Mouse (Mus musculus) intestine, embryonic 14.5 days (tissue): ENCODE data around the gene N4bp1. TPM values are rescaled to one million over a fixed set of nuclear protein-coding genes. Genes with fewer than 3 reads are reported as not detected.

Experiments
- ATAC-seq: fragments of 200-750 bp; cut with Nextera tagmentation; replicated peaks from 2 replicates; pipeline ENCODE4 v1.8.0; 2017; ENCODE audit warnings: low read depth, moderate number of reproducible peaks, moderate TSS enrichment, moderate library complexity; ENCODE audit not compliant: low FRiP score, low TSS enrichment
- DNase-seq: peaks from one replicate; pipeline ENCODE4 v3.0.0-alpha.2; 2018; ENCODE audit warnings: low spot score
- H3K27ac ChIP-seq: fragments of 300-500 bp; sonication (generic); 2 replicates; pipeline ENCODE4 v1.5.1; 2014; ENCODE audit warnings: low read depth, mild to moderate bottlenecking, control low read depth
- H3K27me3 ChIP-seq: fragments of 300-500 bp; sonication (generic); replicated peaks from 2 replicates; pipeline ENCODE4 v1.6.1; 2014; ENCODE audit warnings: low read length, control low read depth; ENCODE audit not compliant: control insufficient read depth, insufficient read depth
- H3K36me3 ChIP-seq: fragments of 300-500 bp; sonication (generic); 2 replicates; pipeline ENCODE4 v1.6.1; 2014; ENCODE audit warnings: low read length, control low read depth; ENCODE audit not compliant: control insufficient read depth, insufficient read depth
- H3K4me1 ChIP-seq: fragments of 300-500 bp; sonication (generic); replicated peaks from 2 replicates; pipeline ENCODE4 v1.6.1; 2014; ENCODE audit warnings: low read length, control low read depth, mixed read lengths; ENCODE audit not compliant: control insufficient read depth, insufficient read depth
- H3K4me2 ChIP-seq: fragments of 300-500 bp; sonication (generic); 2 replicates; pipeline ENCODE4 v1.6.1; 2014; ENCODE audit warnings: low read length
- H3K4me3 ChIP-seq: fragments of 300-500 bp; sonication (generic); 2 replicates; pipeline ENCODE4 v1.5.1; 2014; ENCODE audit warnings: low read depth, low read length, control low read depth, mixed read lengths
- H3K9ac ChIP-seq: fragments of 300-500 bp; sonication (generic); 2 replicates; pipeline ENCODE4 v1.6.1; 2014; ENCODE audit warnings: mild to moderate bottlenecking, low read length
- H3K9me3 ChIP-seq: fragments of 300-500 bp; sonication (generic); 2 replicates; pipeline ENCODE4 v1.6.1; 2016; ENCODE audit warnings: low read length, control low read depth; ENCODE audit not compliant: control insufficient read depth
- WGBS: fragments of 180-500 bp; shearing (Covaris S2); extraction: QIAGEN DNeasy Blood & Tissue Kit; methylation state at CpG from one replicate; pipeline ENCODE4 v1.1.7; 2014; 5-methylcytosine and 5-hydroxymethylcytosine counted together
- polyA plus RNA-seq: library from polyadenylated mRNA; unstranded; fragments of >200 nt; fragmentation: Nextera tagmentation; extraction: Ambion mirVana; gene quantifications from 2 replicates; pipeline ENCODE4 v1.2.1, GENCODE M21; 2014

The N4bp1 gene
- polyA plus RNA-seq, 1 experiment from 2014 or later = 12.2 TPM

DNA sequence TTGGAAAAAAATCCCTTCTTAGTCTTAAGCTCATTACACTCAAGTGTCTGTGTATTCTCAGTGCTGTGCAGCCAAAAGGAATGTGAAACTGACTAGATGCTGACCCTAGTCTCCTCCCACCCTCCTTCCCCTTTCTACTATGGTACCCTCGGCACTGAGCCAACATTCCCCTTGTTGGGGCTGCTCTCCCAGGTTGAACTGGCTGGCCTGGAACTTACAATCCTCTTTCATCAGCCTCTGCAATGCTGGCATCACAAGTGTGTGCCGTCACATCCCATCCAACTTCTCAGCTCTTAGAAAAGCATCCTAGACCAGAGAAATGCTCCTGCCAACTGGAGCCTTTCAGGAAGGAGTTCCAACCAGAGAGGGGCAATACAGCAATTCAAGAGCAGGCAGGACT, 11.9 kb downstream of the N4bp1 start:
- H3K27ac ChIP-seq = no peak overlapping the region
- no peaks in the 10 kb centered on the region for H3K27me3 ChIP-seq

DNA sequence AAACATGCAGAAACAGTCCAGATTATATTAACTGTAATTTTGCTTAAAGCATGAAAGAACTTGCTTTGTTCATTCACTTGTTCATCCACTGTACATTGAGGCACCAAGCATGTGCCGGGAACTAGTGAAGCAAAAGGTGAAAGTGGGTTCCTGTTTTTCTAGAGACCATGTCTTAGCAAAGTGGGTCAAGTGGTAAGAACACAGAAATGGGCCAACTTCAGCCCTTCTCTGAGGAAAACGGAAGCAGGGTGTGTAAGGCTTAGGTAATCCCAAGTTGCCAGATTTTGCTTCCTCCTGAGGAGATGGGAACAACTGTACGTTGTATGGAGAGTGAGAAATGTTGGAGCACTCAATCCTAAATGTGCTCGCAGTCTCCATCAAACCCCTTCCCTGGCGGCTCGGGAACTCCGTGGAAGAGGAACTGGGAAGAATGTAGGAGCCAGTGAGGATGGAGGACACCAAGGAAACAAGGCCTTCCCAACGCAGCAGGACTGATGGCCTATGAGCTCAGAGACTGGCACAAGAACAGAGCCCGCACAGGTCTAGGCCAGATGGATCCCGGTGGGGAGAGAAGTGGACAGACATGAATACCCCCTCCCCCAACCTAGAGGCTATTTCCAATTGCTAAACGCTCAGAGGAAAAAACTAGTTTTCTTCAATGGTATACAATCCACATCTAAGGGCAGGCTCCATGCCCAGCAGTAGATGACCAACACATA, 12.8 kb downstream of the N4bp1 start:
- H3K4me3 ChIP-seq = no peak overlapping the region
- no peaks in the 10 kb centered on the region for H3K27me3 ChIP-seq
- no peaks in the 10 kb centered on the region for H3K9me3 ChIP-seq
- WGBS = 92% methylated on average over 11 of the region's 11 CpGs
- H3K9ac ChIP-seq = no peak overlapping the region
- no peak overlapping the region for H3K27ac ChIP-seq
- no peak overlapping the region for H3K4me2 ChIP-seq
- no peak for ATAC-seq
- DNase-seq = no peak
- peaks cover 18% of the 10 kb centered on the region for H3K4me1 ChIP-seq
- H3K36me3 ChIP-seq = no peaks in the 10 kb centered on the region

More for the DNA sequence above, 11.9 kb downstream of the N4bp1 start:
- no peak overlapping the region for H3K4me2 ChIP-seq
- H3K4me3 ChIP-seq = no peak overlapping the region
- no peak for DNase-seq
- no peaks in the 10 kb centered on the region for H3K9me3 ChIP-seq
- H3K36me3 ChIP-seq = no peaks in the 10 kb centered on the region
- H3K4me1 ChIP-seq = peaks cover 18% of the 10 kb centered on the region
- H3K9ac ChIP-seq = no peak overlapping the region
- 43% methylated on average over 2 of the region's 2 CpGs for WGBS
- ATAC-seq = peak; percentile 47; the same call in 1 of the 2 replicates

- no peak overlapping the region for H3K4me3 ChIP-seq
- no peaks in the 10 kb centered on the region for H3K9me3 ChIP-seq
- H3K27me3 ChIP-seq = no peaks in the 10 kb centered on the region
- H3K9ac ChIP-seq = no peak overlapping the region
- H3K4me2 ChIP-seq = no peak overlapping the region
- WGBS = 89% methylated on average over 2 of the region's 2 CpGs
- ATAC-seq = no peak
- no peaks in the 10 kb centered on the region for H3K36me3 ChIP-seq
- H3K27ac ChIP-seq = no peak overlapping the region
- DNase-seq = no peak
- peaks cover 18% of the 10 kb centered on the region for H3K4me1 ChIP-seq
Observed at GRCm38 (mm10) chr8:86871421-86871820, 13.6 kb downstream of the N4bp1 start.

DNA sequence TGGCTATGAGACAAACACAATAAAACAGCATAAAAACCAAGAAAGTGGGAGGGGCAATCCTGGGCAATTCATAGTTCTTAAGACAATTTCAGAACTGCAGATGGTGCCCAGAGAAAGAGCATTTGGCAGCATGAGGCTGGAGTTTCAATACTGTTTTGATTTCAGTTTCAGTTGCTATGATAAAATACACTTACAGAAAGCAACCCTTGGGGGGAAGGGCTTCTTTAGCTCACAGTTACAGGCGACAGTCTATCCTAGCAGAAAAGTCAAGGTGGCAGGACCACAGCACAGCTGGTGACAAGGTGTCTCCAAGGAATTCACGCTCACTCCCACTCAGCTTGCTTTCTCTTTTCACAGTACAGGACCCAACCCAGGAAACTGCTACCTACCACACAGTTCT, 14.3 kb downstream of the N4bp1 start:
- Histone ChIP-seq H3K27ac (no peak overlapping the region), H3K4me1 (peaks cover 18% of the 10 kb centered on the region), H3K27me3 (no peaks in the 10 kb centered on the region), H3K9ac (no peak overlapping the region), H3K4me3 (no peak overlapping the region), H3K9me3 (no peaks in the 10 kb centered on the region), H3K4me2 (no peak overlapping the region), H3K36me3 (no peaks in the 10 kb centered on the region)
- 72% methylated on average over 2 of the region's 2 CpGs for WGBS
- ATAC-seq (no peak), DNase-seq (no peak)

GRCm38 (mm10) chr8:86868041-86868440, 17.0 kb downstream of the N4bp1 start:
- no peak overlapping the region for H3K4me2 ChIP-seq
- no peak overlapping the region for H3K27ac ChIP-seq
- H3K9me3 ChIP-seq = no peaks in the 10 kb centered on the region
- H3K4me3 ChIP-seq = no peak overlapping the region
- 95% methylated on average over 3 of the region's 3 CpGs for whole genome bisulfite sequencing
- no peaks in the 10 kb centered on the region for H3K36me3 ChIP-seq
- no peaks in the 10 kb centered on the region for H3K27me3 ChIP-seq
- DNase-seq (no peak), ATAC-seq (no peak)
- H3K9ac ChIP-seq = no peak overlapping the region
- H3K4me1 ChIP-seq = peaks cover 7% of the 10 kb centered on the region

DNA sequence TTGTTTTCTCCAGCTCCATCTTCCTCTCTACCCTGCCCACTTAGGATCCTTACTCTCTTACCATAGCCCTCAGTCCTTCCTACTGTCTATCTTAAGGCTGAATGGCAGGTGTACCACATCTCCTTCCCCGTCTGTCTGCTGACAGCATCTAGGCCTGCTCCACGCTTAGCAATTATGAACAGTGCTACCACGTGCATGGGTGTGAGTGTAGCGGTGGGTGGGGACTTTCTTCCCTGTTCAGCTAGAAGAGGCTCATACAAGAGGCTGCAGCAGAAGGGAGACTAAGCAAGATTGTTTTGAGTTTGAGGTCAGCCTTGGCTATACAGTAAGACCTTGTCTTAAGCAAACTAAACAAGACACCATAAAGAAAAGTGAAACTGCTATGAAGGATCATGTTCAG, 20.3 kb downstream of the N4bp1 start:
- H3K4me2 ChIP-seq = no peak overlapping the region
- H3K9me3 ChIP-seq = no peaks in the 10 kb centered on the region
- ATAC-seq (no peak), DNase-seq (no peak)
- H3K27ac ChIP-seq = no peak overlapping the region
- no peaks in the 10 kb centered on the region for H3K4me1 ChIP-seq
- no peaks in the 10 kb centered on the region for H3K27me3 ChIP-seq
- no peak overlapping the region for H3K9ac ChIP-seq
- H3K4me3 ChIP-seq = no peak overlapping the region
- WGBS = 78% methylated on average over 4 of the region's 4 CpGs
- H3K36me3 ChIP-seq = peaks cover 18% of the 10 kb centered on the region

GRCm38 (mm10) chr8:86862837-86863236, 22.2 kb downstream of the N4bp1 start:
- Histone ChIP-seq H3K9ac (no peak overlapping the region), H3K9me3 (no peaks in the 10 kb centered on the region), H3K27ac (no peak overlapping the region), H3K4me2 (no peak overlapping the region), H3K4me1 (no peaks in the 10 kb centered on the region), H3K4me3 (no peak overlapping the region), H3K27me3 (no peaks in the 10 kb centered on the region), H3K36me3 (peaks cover 18% of the 10 kb centered on the region)
- ATAC-seq (no peak), DNase-seq (no peak)
- 82% methylated on average over 4 of the region's 4 CpGs for WGBS

DNA sequence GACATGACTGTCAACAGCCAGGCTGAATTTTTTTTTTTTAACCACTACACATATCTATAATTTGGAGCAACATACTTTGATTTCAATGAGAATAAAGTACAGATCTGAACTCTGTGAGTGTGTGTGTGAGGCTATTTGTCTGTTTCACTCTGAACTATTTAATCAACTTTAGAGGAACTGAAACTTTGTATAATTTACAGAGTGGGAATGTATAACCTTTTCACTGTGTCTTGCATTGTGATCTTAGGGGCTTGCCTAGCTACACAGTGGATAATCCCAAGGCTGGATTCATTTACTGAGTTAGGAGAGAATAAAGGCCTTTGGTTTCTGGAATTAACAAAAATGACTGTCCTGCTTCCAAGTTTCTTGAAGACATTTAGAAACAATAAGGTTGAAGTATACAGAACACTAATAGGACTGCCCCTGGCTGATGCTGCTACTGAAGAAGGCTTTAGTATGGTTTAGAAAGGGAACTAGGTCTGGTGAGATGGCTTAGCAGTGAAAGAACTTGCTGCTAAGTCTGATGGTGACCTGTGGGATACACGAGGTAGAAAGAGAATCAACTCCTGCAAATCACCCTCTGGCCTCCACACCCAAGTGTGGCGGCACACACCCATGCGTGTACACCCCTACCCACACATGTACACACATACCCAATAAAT, 22.8 kb downstream of the N4bp1 start:
- no peak overlapping the region for H3K4me3 ChIP-seq
- no peak overlapping the region for H3K4me2 ChIP-seq
- H3K9me3 ChIP-seq = no peaks in the 10 kb centered on the region
- no peak overlapping the region for H3K27ac ChIP-seq
- WGBS = 79% methylated on average over 3 of the region's 3 CpGs
- ATAC-seq (no peak), DNase-seq (no peak)
- H3K4me1 ChIP-seq = no peaks in the 10 kb centered on the region
- peaks cover 18% of the 10 kb centered on the region for H3K36me3 ChIP-seq
- H3K27me3 ChIP-seq = no peaks in the 10 kb centered on the region
- no peak overlapping the region for H3K9ac ChIP-seq

- H3K9ac ChIP-seq = no peak overlapping the region
- no peak overlapping the region for H3K4me2 ChIP-seq
- H3K4me3 ChIP-seq = no peak overlapping the region
- H3K36me3 ChIP-seq = peaks cover 18% of the 10 kb centered on the region
- no peaks in the 10 kb centered on the region for H3K9me3 ChIP-seq
- ATAC-seq (no peak), DNase-seq (no peak)
- WGBS = 77% methylated on average over 7 of the region's 7 CpGs
- H3K27me3 ChIP-seq = no peaks in the 10 kb centered on the region
- H3K27ac ChIP-seq = no peak overlapping the region
- H3K4me1 ChIP-seq = no peaks in the 10 kb centered on the region
Observed at GRCm38 (mm10) chr8:86861516-86861915, 23.5 kb downstream of the N4bp1 start.
